Mouse (Mus musculus) ES-Bruce4 (cell line): ENCODE data around the gene Sdhc. TPM values are rescaled to one million over a fixed set of nuclear protein-coding genes. Genes with fewer than 3 reads are reported as not detected.

Experiments
- H3K27ac ChIP-seq: 2 replicates; pipeline ENCODE4 v1.5.1; 2012; ENCODE audit warnings: low read length, inconsistent platforms; ENCODE audit not compliant: insufficient read depth
- H3K27me3 ChIP-seq: 2 replicates; pipeline ENCODE4 v1.6.1; 2012; ENCODE audit warnings: mild to moderate bottlenecking, low read length, inconsistent platforms; ENCODE audit not compliant: control insufficient read depth, poor library complexity, insufficient read depth, severe bottlenecking
- H3K36me3 ChIP-seq: 2 replicates; pipeline ENCODE4 v1.6.1; 2012; ENCODE audit warnings: inconsistent platforms, mild to moderate bottlenecking, low read length, moderate library complexity; ENCODE audit not compliant: control insufficient read depth, poor library complexity, insufficient read depth, severe bottlenecking
- H3K4me1 ChIP-seq: one replicate; pipeline ENCODE4 v1.8.1; 2011; ENCODE audit warnings: low read length; ENCODE audit not compliant: control insufficient read depth, insufficient read depth
- H3K4me3 ChIP-seq: 2 replicates; pipeline ENCODE4 v1.5.1; 2011; ENCODE audit warnings: low read depth, mild to moderate bottlenecking, low read length
- H3K9ac ChIP-seq: 2 replicates; pipeline ENCODE4 v1.6.1; 2012; ENCODE audit warnings: low read depth, mild to moderate bottlenecking, inconsistent platforms; ENCODE audit not compliant: poor library complexity, severe bottlenecking
- H3K9me3 ChIP-seq: replicated peaks from 2 replicates; pipeline ENCODE4 v1.6.1; 2012; ENCODE audit warnings: mild to moderate bottlenecking, low read length, inconsistent platforms; ENCODE audit not compliant: control insufficient read depth, poor library complexity, insufficient read depth, severe bottlenecking
- CTCF ChIP-seq: IDR thresholded peaks from one replicate; pipeline ENCODE4 v1.8.1; 2011; ENCODE audit warnings: low read depth, low read length
- EP300 ChIP-seq: IDR thresholded peaks from 2 replicates; pipeline ENCODE4 v1.6.1; 2011; ENCODE audit warnings: low read depth, low read length; ENCODE audit not compliant: insufficient read depth
- POLR2A ChIP-seq: IDR thresholded peaks from one replicate; pipeline ENCODE4 v1.8.1; 2011; ENCODE audit warnings: low read length; ENCODE audit not compliant: insufficient read depth
- polyA plus RNA-seq: library from polyadenylated mRNA; stranded (reverse); fragments of >200 nt; gene quantifications from 2 replicates; pipeline ENCODE4 v1.2.4, GENCODE M21; 2011; ENCODE audit warnings: low read depth; ENCODE audit not compliant: missing spikeins, insufficient read depth, insufficient read length

Sdhc gene
- polyA plus RNA-seq, 1 experiment: 273 TPM

- H3K27ac ChIP-seq: no peak overlapping the region
- H3K9ac ChIP-seq: no peak overlapping the region
- H3K9me3 ChIP-seq: no peaks in the 10 kb centered on the region
- TF ChIP-seq CTCF: no peak
- TF ChIP-seq EP300: no peak
- TF ChIP-seq POLR2A: no peak
- no peaks in the 10 kb centered on the region for H3K36me3 ChIP-seq
- peaks cover 1% of the 10 kb centered on the region for H3K4me1 ChIP-seq
- no peak overlapping the region for H3K4me3 ChIP-seq
- H3K27me3 ChIP-seq: no peaks in the 10 kb centered on the region
Measured at GRCm38 (mm10) chr1:171171138-171171537, 20.7 kb upstream of the Sdhc start.

GRCm38 (mm10) chr1:171169913-171170312, 19.5 kb upstream of the Sdhc start:
- Histone ChIP-seq H3K27ac (no peak overlapping the region), H3K36me3 (no peaks in the 10 kb centered on the region), H3K4me3 (no peak overlapping the region), H3K9me3 (no peaks in the 10 kb centered on the region), H3K27me3 (no peaks in the 10 kb centered on the region), H3K9ac (no peak overlapping the region), H3K4me1 (peaks cover 1% of the 10 kb centered on the region)
- TF ChIP-seq EP300: no peak
- no peak for TF ChIP-seq POLR2A
- no peak for TF ChIP-seq CTCF

- Histone ChIP-seq H3K36me3 (no peaks in the 10 kb centered on the region), H3K4me1 (peaks cover 1% of the 10 kb centered on the region), H3K27me3 (no peaks in the 10 kb centered on the region), H3K4me3 (no peak overlapping the region), H3K9ac (no peak overlapping the region), H3K27ac (no peak overlapping the region), H3K9me3 (no peaks in the 10 kb centered on the region)
- TF ChIP-seq CTCF (no peak), POLR2A (no peak), EP300 (no peak)
Measured at GRCm38 (mm10) chr1:171168906-171169305, 18.5 kb upstream of the Sdhc start.

DNA sequence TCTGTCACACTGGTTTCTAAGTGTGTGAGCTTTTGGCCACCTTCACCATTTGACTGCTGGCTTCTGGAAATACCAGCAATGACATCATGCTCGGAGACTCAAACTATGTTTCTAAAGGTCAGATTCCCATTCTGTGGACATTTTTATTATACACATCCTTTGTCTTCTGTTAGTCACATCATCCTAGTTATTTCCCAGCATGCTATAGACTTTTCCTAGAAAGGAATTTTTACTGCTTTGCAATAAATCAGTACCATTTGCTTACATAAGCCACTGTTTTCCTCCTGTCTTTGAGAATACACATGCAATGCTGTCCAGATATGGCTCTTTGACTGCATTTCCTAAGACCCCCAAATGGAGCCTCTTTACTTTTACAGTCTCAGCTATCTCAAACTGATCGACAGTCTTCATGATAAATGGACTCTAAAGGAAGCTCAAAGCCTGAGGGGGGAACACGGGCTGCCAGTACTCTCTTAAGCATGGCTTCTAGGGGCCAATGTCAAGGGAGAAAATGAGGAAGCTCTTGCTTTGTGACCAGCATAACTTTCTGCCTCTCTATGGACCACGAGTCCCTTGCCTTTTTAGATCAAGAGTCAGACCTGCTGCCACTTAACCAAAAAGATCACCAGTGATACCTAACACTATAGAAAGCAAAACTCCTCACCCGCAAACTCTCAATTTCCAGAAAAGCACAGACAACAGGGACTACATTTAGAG, 15.4 kb upstream of the Sdhc start:
- no peaks in the 10 kb centered on the region for H3K36me3 ChIP-seq
- TF ChIP-seq EP300 (no peak), POLR2A (no peak), CTCF (no peak)
- no peak overlapping the region for H3K4me3 ChIP-seq
- H3K27me3 ChIP-seq: no peaks in the 10 kb centered on the region
- H3K4me1 ChIP-seq: peaks cover 1% of the 10 kb centered on the region
- no peaks in the 10 kb centered on the region for H3K9me3 ChIP-seq
- no peak overlapping the region for H3K9ac ChIP-seq
- no peak overlapping the region for H3K27ac ChIP-seq

GRCm38 (mm10) chr1:171164258-171164657, 13.9 kb upstream of the Sdhc start:
- H3K9ac ChIP-seq: no peak overlapping the region
- TF ChIP-seq EP300 (no peak), POLR2A (no peak), CTCF (no peak)

DNA sequence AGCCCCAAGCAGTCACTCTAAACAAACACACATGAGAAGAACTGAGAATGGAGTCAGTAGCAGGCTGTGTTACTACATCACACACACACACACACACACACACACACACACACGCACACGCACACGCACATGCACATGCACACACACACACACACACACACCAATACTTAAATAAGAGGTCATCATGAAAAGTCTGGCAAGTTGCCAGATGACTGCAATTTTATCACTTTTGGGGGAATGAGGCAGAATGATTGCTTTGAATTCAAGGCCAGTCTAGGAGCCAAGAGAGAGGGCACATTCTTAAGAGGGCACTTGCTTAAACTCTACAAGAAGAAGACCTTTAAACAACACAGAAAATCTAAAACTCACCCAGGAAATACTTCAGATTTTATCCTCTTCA, 12.1 kb upstream of the Sdhc start:
- Histone ChIP-seq H3K27me3 (no peaks in the 10 kb centered on the region), H3K4me3 (no peak overlapping the region), H3K36me3 (no peaks in the 10 kb centered on the region), H3K27ac (no peak overlapping the region), H3K9ac (no peak overlapping the region), H3K9me3 (no peaks in the 10 kb centered on the region), H3K4me1 (no peaks in the 10 kb centered on the region)
- TF ChIP-seq CTCF (no peak), POLR2A (no peak), EP300 (no peak)

More at GRCm38 (mm10) chr1:171164258-171164657, 13.9 kb upstream of the Sdhc start:
- no peaks in the 10 kb centered on the region for H3K9me3 ChIP-seq
- peaks cover 1% of the 10 kb centered on the region for H3K4me1 ChIP-seq
- H3K27ac ChIP-seq: no peak overlapping the region
- H3K36me3 ChIP-seq: no peaks in the 10 kb centered on the region
- no peaks in the 10 kb centered on the region for H3K27me3 ChIP-seq
- no peak overlapping the region for H3K4me3 ChIP-seq
